Mouse (Mus musculus) ovary, postnatal 36 days (tissue): ENCODE data around the gene Hif3a.

Experiments
- DNase-seq: peaks from one replicate; pipeline ENCODE4 v3.0.0; 2022; ENCODE audit warnings: low spot score, mixed read lengths

Gene Hif3a

DNA sequence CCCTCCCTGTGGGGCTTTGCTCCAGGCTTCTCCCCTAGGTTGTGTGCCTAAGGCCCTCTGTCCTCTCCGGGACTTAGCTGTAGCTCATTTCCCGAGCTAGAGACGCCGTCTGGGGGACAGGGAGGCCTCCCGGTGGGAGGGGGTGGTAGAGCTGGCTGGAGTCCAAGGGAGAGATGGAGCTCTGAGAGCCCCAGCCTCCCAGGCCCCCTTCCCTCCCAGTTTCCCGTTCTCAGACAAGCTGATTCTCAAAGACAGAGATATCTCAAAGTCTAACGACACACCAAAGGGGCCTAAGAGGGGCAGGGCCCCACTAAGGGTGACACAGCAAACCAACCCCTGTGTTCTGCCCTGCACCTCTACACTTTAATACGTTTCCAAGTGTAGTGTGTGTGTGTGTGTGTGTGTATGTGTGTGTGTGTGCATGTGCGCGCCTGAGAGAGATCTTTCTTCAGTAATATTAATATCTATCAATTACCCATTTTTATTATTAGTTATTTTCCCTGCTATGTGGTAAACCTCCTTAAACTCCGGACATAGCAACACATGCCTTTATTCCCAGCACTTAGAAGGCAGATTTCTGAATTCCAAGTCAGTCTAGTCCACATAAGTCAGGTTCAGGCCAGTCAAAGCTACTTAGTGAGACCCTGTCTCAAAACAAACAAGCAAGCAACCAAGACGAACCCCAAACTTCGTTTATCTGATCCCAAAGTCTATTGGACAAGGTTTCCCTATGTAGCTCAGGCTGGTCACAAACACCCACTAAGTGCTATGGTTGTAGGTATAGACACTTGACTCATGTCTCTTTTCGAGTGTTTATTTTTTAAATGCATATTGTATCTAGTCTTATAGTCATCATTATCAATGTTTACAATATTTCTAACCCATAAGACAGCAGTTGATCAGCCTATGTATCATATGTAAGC lies 5.4 kb downstream of the Hif3a start:
- no peak for DNase-seq

- peak; percentile 83 for DNase-seq
Observed at GRCm38 (mm10) chr7:17056081-17056581, 6.1 kb downstream of the Hif3a start.

GRCm38 (mm10) chr7:17055287-17055946 lies 6.8 kb downstream of the Hif3a start:
- DNase-seq, result no peak

DNA sequence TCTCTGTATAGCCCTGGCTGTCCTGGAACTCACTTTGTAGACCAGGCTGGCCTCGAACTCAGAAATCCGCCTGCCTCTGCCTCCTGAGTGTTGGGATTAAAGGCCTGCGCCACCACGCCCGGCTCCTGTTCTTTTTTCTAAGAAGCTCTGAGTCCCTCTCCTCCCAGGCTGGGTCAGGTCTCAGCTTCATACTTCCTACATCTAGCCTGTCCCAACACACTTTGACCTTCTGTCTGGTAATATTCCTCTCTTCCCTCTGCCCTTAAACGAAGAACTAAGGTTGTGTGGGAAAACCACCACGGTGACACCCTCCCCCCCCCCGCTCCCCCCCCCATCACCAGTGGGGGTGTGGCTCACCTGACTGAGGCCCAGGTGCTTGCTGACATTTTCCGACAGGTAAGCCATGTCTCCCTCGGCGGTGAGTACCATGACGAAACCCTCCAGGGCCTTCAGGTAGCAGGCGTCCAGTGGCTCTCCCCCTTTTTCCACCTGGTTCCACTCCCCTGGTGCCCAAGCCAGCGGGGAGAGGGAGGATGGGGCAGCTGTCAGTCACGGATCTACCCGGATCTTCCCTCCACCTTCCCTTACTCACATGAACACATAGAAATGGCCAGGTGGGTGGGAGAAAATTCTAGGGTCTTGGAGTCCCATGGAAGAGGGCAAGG lies 7.8 kb downstream of the Hif3a start:
- no peak for DNase-seq

GRCm38 (mm10) chr7:17050933-17051594 lies 11.2 kb downstream of the Hif3a start:
- DNase-seq, result peak; percentile 67

GRCm38 (mm10) chr7:17050491-17050890 lies 11.7 kb downstream of the Hif3a start:
- DNase-seq, result no peak

DNA sequence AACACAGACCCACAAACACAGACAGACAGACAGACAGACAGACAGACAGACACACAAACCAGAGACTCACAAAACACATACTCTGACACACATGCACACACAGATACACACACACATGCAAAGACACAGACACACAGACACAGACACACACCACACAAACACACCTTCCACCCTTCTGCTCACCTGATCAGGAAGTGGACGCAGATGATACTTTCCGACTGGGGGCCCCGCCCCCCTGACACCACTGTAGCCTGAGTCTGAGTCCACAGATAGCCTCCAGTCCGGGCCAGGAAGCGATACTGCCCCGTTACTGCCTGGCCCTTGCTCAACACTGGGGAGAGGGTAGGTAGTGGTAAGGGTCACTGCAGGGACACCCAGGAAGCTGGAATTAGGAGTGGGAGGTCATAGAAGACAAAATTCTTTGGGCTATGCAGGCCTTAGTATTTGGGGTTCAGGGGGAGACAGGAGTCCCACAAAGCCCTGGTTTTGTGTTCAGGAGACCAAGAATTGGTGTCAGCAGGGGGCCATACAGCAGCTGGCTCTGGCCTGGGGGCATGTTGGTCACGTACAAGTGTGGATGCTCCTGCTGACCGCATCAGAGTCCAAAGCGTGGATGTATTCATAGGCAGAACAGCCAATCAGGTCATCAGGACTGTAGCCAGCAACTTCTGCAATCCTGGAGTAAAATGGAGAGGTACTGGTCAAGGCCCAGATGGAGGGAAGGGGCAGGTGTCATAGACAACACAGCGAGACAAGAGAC lies 13.6 kb downstream of the Hif3a start:
- DNase-seq, result no peak

DNA sequence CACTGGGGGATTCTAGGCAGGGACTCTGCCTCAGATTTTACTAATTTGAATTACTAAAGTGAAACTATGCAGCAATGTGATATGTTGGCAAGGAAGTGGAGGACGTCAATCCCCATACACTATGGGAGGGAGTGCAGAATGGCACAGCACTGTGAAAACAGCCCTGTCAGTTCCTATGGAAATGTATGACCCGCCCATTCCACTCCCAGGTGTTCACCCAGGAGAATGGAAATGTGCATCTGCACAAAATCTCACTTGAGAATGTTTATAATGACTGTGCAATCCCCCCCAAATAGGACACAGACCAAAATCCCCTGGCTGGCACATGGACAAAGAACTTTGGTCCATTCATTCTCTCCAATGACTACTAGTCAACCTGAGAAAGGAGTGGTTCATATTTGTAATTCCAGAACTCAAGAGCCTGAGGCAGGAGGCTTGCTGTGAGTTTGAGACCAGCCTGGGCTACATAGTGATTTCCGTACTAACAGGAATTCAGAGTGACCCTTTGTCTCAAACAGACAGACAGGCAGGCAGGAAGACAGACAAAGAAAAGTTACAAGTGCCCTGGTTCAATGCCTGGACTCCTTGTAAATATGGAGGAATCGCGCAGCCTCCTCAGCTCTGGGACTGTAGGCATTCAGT lies 15.1 kb downstream of the Hif3a start:
- DNase-seq, result no peak

DNA sequence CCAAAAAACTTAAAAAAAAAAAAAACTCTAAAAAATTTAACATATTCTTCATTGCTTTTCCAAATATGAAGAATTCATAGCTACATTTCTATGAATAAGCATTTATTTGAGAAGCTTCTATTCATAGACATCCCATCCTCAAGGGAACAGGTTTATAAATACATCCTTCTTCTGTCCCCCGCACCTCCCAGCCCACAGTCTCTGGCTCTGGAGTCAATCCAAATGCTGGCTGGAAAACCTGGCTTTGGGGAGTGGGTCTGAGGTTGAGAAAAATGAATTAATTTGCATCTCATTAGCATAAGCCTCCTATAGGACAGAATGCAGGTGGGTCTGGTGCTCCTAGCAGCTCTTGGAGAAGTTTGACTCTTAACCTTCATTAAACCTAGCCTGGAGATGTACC lies 16.5 kb downstream of the Hif3a start:
- no peak for DNase-seq

DNA sequence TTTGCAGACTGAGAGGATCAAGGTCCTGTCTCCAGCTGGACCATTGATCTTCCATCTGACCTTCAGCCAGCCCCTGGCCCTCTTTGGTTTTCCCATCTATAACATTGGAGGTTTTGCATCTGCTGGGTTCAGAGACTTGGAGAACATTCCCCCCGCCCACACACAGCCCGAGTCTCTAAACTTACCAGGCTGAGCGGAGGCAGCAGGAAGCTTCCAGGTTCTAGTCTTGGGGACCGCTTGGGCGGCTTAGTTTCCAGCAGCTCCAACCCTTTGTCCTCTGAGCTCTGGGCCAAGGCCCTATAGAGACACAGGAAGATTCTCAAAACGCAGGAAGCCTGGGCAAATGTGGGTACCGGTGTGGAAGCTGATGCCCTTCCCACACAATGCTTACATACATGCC lies 22.9 kb downstream of the Hif3a start:
- DNase-seq, result no peak

- no peak for DNase-seq
Observed at GRCm38 (mm10) chr7:17038018-17038695, 24.1 kb downstream of the Hif3a start.

GRCm38 (mm10) chr7:17030239-17030638 lies 32.0 kb downstream of the Hif3a start:
- DNase-seq, result no peak

- no peak for DNase-seq
Observed at GRCm38 (mm10) chr7:17028923-17029322, 33.3 kb downstream of the Hif3a start.

DNA sequence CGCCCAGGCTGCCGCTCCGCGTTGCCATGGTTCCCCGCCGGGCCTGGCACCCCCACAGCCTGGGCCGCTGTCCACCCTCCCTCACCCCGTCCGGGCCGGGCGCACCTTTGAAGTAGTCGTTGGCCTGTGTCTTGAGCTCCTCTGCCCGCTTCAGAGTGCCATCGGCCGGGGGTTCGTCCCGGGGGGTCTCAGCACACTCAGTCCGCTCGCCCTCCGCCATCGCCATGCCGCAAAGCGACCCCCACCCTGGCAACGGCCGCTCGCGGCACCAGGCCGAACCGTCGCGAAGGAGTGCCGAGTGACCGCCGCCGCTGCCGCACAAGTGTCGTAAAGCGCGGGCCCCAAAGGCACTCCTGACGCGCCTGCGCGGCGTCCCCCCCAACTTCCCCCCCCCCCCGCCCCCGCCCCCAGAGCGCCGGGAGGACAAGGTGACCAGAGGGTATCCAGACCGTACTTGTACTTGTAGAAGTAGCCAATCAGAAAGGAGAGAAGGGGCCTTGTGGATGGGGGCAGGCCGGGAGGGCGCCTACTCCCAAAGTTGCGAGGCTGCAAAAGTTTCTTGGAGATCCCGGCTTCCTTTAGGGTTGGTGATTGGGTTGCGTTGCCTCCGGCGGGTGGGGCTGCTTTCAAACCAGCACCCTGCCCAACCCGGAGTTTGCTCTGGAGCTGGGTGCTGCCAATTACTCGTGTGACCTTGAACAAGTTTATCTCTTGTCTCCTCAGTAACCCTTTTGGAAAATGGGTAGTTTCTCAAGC lies 34.5 kb downstream of the Hif3a start, which contains the start of gene Ppp5c:
Gene Ppp5c, minus strand, starts transcription at position 337 of the 756 bp plus-strand sequence.
- peak; percentile 92 for DNase-seq

DNA sequence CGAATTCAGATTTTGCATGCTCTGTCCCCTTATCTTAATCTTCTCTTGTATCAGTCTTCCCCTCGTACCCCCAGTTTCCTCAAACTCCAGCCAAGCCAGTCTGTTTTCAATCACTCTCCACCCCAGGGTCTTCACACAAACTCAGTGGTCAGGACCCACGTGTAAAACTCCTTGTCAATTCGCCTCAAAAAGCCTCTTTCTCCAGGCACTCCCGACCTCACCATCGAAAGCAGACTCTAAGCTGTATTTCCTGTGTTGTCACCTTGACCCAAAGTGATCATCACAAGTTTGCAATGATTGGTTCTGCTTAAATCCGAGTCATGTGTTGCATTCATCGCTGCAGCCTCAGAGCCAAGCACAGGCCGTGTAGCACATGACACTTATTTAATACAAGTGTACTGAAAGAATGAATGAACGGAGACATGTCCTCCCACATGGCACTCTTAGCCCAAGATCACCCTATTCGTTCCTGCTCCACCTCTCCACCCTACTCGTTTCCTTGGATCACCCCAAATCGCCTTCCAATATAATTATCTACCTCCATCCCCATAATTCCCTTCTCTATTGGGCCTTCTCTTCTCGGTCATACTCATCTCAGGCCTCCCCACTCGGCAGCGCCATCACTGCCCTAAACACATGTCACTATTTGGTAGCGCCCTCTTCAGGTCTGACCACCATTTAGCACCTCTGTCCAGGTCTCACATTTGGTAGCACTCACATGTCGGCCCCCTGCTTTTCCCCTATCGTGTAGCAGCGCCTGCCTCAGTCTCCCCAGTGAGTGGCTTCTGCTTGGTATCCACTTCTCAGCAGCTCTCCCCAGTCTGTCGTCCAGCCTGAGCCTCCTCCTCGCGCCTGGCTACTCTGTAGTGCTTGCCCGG lies 35.3 kb downstream of the Hif3a start:
- no peak for DNase-seq

GRCm38 (mm10) chr7:17025896-17026622 lies 36.2 kb downstream of the Hif3a start:
- DNase-seq, result no peak

DNA sequence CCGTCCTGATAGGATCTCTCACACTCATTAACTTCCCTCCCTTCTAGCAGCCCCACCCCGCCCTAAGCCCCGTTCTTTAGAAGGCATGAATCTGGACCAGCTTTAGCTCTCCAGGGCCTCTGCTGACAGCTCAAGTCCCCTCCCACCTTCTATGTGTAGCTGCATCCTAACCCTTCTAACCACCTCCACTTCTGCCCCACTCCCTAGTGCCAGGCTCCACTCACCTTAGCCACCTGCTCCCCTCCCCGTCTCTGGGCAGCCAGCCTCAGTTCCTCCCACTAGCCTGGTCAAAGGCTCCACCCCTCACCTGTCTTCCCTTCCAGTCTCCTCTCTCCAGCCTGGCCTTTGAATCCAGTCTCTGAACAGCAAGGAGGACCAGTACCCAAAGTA lies 36.7 kb downstream of the Hif3a start:
- DNase-seq, result no peak
